Mouse (Mus musculus) heart, embryonic 11.5 days (tissue): ENCODE data around the gene Slc22a15. TPM values are rescaled to one million over a fixed set of nuclear protein-coding genes. Genes with fewer than 3 reads are reported as not detected.
"Not testable (repeated sequence)": the region's sequence is repeated elsewhere in the genome, so short reads cannot be mapped to it uniquely, and the experiment has no call there.

Experiments used
- ATAC-seq: fragments of 200-750 bp; cut with Nextera tagmentation; replicated peaks from 2 replicates; pipeline ENCODE4 v1.8.0; 2017; ENCODE audit warnings: moderate library complexity; ENCODE audit not compliant: insufficient number of reproducible peaks, low FRiP score, low TSS enrichment
- H3K27ac ChIP-seq: fragments of 300-500 bp; sonication (generic); 2 replicates; pipeline ENCODE4 v1.5.1; 2014; ENCODE audit warnings: mild to moderate bottlenecking, low read depth, low read length
- H3K27me3 ChIP-seq: fragments of 300-500 bp; sonication (generic); 2 replicates; pipeline ENCODE4 v1.6.1; 2014; ENCODE audit warnings: mild to moderate bottlenecking, low read length, mixed read lengths; ENCODE audit not compliant: control insufficient read depth, insufficient read depth
- H3K36me3 ChIP-seq: fragments of 300-500 bp; sonication (generic); 2 replicates; pipeline ENCODE4 v1.6.1; 2014; ENCODE audit warnings: mild to moderate bottlenecking, low read length, moderate library complexity, mixed read lengths; ENCODE audit not compliant: control insufficient read depth, insufficient read depth
- H3K4me1 ChIP-seq: fragments of 300-500 bp; sonication (generic); 2 replicates; pipeline ENCODE4 v1.6.1; 2014; ENCODE audit warnings: low read length; ENCODE audit not compliant: control insufficient read depth, insufficient read depth
- H3K4me2 ChIP-seq: fragments of 300-500 bp; sonication (generic); 2 replicates; pipeline ENCODE4 v1.6.1; 2014; ENCODE audit warnings: mild to moderate bottlenecking, moderate library complexity
- H3K4me3 ChIP-seq: fragments of 300-500 bp; sonication (generic); 2 replicates; pipeline ENCODE4 v1.5.1; 2014; ENCODE audit warnings: low read depth, low read length
- H3K9ac ChIP-seq: fragments of 300-500 bp; sonication (generic); 2 replicates; pipeline ENCODE4 v1.6.1; 2014; ENCODE audit warnings: mild to moderate bottlenecking, low read depth, low read length, moderate library complexity
- H3K9me3 ChIP-seq: fragments of 300-500 bp; sonication (generic); replicated peaks from 2 replicates; pipeline ENCODE4 v1.6.1; 2016; ENCODE audit warnings: low read length; ENCODE audit not compliant: control insufficient read depth
- WGBS: fragments of 180-500 bp; shearing (Covaris S2); extraction: QIAGEN DNeasy Blood & Tissue Kit; methylation state at CpG from one replicate; pipeline ENCODE4 v1.1.7; 2014; ENCODE audit not compliant: insufficient replicate concordance; 5-methylcytosine and 5-hydroxymethylcytosine counted together
- polyA plus RNA-seq: library from polyadenylated mRNA; unstranded; fragments of >200 nt; fragmentation: Nextera tagmentation; extraction: Ambion mirVana; gene quantifications from 2 replicates; pipeline ENCODE4 v1.2.1, GENCODE M21; 2014

Gene Slc22a15
- polyA plus RNA-seq, 1 experiment from 2014 or later, result 7.3 TPM

DNA sequence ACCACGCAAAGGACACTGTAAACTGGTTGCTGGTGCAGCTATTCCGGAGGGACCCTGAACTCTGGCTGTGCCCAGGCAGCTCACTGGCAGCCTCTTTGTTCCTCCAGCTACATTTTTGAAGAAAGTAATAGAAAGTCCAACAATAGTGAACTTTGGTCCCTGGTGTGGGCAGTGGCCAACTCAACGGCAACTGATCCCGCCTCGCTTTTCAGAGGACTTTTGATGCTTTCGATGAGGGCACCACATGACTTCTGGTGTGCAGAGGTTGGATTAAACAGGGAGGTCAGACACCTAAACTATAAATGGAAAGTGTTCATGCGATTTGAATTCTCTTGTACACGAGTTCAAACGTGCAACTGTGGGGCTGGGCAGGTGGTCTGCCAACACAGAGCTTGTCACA lies 99.9 kb downstream of the Slc22a15 start:
- no peak overlapping the region for H3K4me3 ChIP-seq
- H3K36me3 ChIP-seq, result no peaks in the 10 kb centered on the region
- H3K27me3 ChIP-seq, result no peaks in the 10 kb centered on the region
- H3K4me1 ChIP-seq, result no peaks in the 10 kb centered on the region
- no peak for ATAC-seq
- H3K27ac ChIP-seq, result no peak overlapping the region
- no peak overlapping the region for H3K9ac ChIP-seq
- H3K4me2 ChIP-seq, result no peak overlapping the region
- WGBS, result 84% methylated on average over 9 of the region's 9 CpGs
- H3K9me3 ChIP-seq, result no peaks in the 10 kb centered on the region

DNA sequence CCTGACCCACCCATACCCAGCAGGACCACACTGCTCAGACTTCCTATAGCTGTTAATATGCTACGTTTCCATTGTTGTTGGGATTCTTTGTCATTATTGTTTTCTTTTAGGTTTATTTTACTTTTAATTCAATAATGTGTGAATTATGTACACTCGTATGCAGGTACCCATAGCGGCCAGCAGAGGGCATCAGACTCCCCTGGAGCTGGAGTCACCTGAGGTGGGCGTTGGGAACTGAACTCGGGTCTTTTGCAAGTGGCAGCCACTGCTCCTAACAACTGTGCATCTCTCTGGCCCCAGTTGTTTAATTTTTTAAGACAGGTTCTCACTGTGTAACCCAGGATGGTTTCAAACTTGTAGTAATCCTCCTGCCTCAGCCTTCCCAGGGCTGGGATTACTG lies 102.2 kb downstream of the Slc22a15 start:
- no peak overlapping the region for H3K4me2 ChIP-seq
- no peaks in the 10 kb centered on the region for H3K36me3 ChIP-seq
- 71% methylated on average over 5 of the region's 5 CpGs for WGBS
- ATAC-seq, result no peak
- no peak overlapping the region for H3K9ac ChIP-seq
- no peaks in the 10 kb centered on the region for H3K27me3 ChIP-seq
- H3K27ac ChIP-seq, result no peak overlapping the region
- no peaks in the 10 kb centered on the region for H3K4me1 ChIP-seq
- H3K9me3 ChIP-seq, result no peaks in the 10 kb centered on the region
- H3K4me3 ChIP-seq, result no peak overlapping the region

DNA sequence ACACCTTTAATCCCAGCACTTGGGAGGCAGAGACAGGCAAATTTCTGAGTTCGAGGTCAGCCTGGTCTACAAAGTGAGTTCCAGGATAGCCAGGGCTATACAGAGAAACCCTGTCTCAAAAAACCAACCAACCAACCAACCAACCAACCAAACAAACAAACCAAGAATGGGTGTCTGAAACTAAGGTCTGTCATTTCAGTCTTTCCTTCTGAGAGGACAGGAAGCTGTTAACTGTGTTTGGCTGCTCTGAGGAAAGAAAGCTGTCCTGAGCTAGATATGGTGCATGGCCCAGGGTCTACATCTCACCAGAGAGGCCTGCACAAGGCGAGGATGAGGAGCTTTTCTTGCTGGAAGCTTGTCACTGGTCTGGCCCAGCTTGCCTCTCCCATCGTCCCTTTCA lies 103.5 kb downstream of the Slc22a15 start:
- H3K4me2 ChIP-seq, H3K4me1 ChIP-seq, H3K36me3 ChIP-seq, H3K9me3 ChIP-seq, H3K4me3 ChIP-seq, H3K27ac ChIP-seq, H3K27me3 ChIP-seq, H3K9ac ChIP-seq, ATAC-seq: not testable (repeated sequence)
- WGBS, result 50% methylated on average over 3 of the region's 3 CpGs

DNA sequence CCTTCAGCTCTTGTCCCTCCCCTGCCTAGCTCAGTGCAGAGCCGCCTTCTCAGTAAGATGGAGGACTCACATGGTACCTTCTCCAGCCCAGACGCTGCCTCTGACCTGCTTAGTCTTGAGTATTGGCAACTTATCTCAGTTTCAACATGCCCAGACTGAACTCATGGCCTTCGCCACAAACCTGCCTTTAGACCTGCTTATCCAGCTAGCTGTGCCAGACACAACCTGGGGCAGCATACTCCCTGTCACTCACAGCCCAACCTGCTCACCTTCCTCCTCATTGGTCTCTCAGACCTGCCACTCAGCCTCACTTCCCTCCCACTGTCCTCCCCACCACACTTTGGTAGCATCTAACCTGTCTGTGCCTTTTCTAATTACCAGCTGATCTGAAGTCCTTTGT lies 108.2 kb downstream of the Slc22a15 start:
- H3K9ac ChIP-seq, result no peak overlapping the region
- H3K27ac ChIP-seq, result no peak overlapping the region
- WGBS, result 77% methylated on average over 3 of the region's 3 CpGs
- no peaks in the 10 kb centered on the region for H3K9me3 ChIP-seq
- H3K4me3 ChIP-seq, result no peak overlapping the region
- no peaks in the 10 kb centered on the region; the same call in 1 of the 2 replicates for H3K4me1 ChIP-seq
- no peaks in the 10 kb centered on the region for H3K36me3 ChIP-seq
- H3K27me3 ChIP-seq, result no peaks in the 10 kb centered on the region
- no peak overlapping the region for H3K4me2 ChIP-seq
- ATAC-seq, result no peak

DNA sequence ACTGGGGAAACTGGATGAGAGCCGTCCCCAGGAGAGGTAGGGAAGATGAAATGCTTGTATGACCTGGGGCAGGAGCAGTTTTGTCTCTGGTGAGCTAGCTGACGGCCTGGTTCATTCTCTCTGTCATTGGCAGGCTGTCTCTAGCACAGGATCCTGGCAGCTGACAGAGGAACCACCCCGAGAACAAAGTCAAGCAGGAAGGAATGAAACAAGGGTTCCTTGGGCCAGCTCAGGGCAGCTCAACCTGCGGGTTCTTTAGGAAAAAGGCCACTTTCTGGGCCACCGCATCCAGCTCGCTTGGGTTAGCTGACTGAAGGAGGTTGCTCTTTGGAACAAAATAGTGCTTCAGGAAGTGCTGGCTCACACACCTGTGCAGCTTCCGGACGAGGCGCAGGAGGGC lies 109.5 kb downstream of the Slc22a15 start:
- 80% methylated on average over 9 of the region's 9 CpGs for WGBS
- Histone ChIP-seq H3K27me3 (no peaks in the 10 kb centered on the region), H3K9me3 (no peaks in the 10 kb centered on the region), H3K36me3 (no peaks in the 10 kb centered on the region), H3K4me1 (no peaks in the 10 kb centered on the region; the same call in 1 of the 2 replicates), H3K4me2 (no peak overlapping the region), H3K9ac (no peak overlapping the region), H3K4me3 (no peak overlapping the region), H3K27ac (no peak overlapping the region)
- ATAC-seq, result no peak

DNA sequence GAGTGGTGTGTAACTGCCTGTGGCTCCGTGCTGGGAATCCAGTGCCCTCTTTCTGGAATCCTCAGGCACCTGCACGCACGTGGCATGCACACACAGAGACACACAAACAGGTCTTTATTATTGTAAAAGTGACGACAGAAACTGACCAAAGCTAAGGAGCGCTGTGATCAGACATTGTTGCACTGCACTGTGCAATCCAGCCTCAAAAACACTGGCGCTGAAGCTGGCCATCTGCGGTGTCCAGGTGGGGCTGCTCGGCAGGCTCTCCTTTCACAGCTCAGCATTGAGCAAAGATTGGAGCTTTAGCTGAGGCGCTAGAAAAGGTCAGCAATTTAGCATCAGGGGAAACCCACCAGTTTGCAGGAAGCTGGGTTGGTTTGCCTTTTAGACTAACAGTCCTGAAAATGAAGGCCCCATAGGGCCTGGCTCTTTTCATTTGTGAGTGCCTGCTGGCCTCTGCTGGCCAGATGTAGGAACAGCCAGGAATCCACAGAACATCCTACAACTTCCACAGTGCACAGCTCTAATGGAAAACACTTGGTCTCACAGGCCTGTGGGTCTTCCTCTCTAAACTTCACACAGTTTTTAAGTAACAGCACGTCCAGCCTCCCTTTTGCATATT lies 111.8 kb downstream of the Slc22a15 start:
- Histone ChIP-seq H3K27me3 (no peaks in the 10 kb centered on the region), H3K9ac (no peak overlapping the region), H3K4me1 (peaks cover 7% of the 10 kb centered on the region; the same call in 1 of the 2 replicates), H3K4me2 (no peak overlapping the region), H3K9me3 (no peaks in the 10 kb centered on the region), H3K27ac (no peak overlapping the region), H3K4me3 (no peak overlapping the region), H3K36me3 (no peaks in the 10 kb centered on the region)
- no peak for ATAC-seq
- 62% methylated on average over 10 of the region's 10 CpGs for WGBS

DNA sequence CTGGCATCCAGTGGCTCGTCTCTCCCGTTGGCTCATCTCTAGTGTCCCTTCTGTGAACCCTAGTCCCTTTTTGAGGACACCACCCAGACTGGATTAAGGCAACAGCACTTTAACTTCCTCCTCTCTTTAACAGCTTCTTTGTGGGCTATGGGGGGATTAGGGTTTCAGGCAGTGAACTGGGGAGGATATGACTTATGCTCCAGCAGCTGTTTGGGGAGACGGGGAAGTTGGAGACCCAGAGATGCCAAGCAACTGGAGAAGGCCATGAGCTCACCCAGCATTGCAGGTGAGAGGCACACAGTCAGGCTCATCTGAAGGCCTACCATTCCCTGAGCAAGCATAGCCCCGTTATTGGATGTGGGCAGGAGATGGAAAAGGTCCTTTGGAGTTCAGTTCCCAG lies 112.3 kb downstream of the Slc22a15 start:
- Histone ChIP-seq H3K27me3 (no peaks in the 10 kb centered on the region), H3K4me2 (no peak overlapping the region), H3K27ac (no peak overlapping the region), H3K9me3 (no peaks in the 10 kb centered on the region), H3K9ac (no peak overlapping the region), H3K4me1 (peaks cover 13% of the 10 kb centered on the region), H3K4me3 (no peak overlapping the region), H3K36me3 (no peaks in the 10 kb centered on the region)
- 63% methylated on average over 4 of the region's 4 CpGs for WGBS
- ATAC-seq, result no peak

DNA sequence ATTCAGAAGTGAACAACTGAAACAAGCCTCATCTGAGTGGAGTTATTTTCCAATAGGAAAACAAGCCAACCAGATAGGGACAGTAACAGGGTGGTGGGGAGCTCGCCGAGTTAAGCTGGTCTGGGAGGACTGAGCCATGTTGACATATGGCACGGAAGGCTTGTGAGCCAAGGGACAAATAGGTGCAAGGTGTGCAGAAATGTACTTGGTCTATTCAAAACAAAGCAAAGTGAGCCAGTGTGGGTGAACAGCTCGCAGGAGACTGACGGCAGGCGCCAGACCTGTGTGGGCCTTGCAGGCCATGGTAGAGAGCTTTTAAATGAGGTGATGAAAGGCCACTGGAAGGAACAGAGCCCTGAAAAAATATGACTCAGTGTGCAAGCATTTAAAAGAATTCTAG lies 116.6 kb downstream of the Slc22a15 start:
- no peak overlapping the region for H3K27ac ChIP-seq
- peaks cover 40% of the 10 kb centered on the region for H3K4me1 ChIP-seq
- H3K36me3 ChIP-seq, result no peaks in the 10 kb centered on the region
- 53% methylated on average over 6 of the region's 6 CpGs for WGBS
- no peak for ATAC-seq
- H3K4me2 ChIP-seq, result no peak overlapping the region
- no peaks in the 10 kb centered on the region for H3K9me3 ChIP-seq
- H3K27me3 ChIP-seq, result no peaks in the 10 kb centered on the region
- H3K4me3 ChIP-seq, result no peak overlapping the region
- H3K9ac ChIP-seq, result no peak overlapping the region; the same call in 1 of the 2 replicates

DNA sequence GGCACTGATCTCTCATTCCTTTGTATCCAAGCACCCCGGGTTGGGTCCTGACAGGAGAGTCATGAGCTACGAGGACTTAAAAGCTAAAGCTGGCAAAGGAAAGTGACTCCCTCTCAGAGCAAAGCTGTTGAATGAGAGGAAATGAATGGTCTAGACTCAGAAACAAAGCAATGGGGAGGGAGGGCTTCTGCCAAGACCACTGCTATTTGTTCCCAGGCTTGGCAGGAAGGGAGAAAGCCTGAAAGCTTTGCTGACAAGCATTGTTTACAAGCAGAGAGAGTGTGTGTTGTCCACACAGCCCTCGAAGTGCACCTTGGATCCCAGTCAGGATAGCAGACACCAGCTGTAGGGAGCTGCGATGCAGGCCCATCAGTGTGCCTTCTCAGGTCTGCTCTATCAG lies 117.3 kb downstream of the Slc22a15 start:
- 49% methylated on average over 4 of the region's 4 CpGs for WGBS
- Histone ChIP-seq H3K4me3 (no peak overlapping the region), H3K9ac (no peak overlapping the region), H3K4me2 (no peak overlapping the region), H3K27me3 (no peaks in the 10 kb centered on the region), H3K36me3 (no peaks in the 10 kb centered on the region), H3K4me1 (peaks cover 44% of the 10 kb centered on the region), H3K27ac (no peak overlapping the region), H3K9me3 (no peaks in the 10 kb centered on the region)
- ATAC-seq, result no peak
